Mouse (Mus musculus) cerebellum, adult (tissue): ENCODE measurements around the gene Gm28360.
"Not testable (repeated sequence)": the region's sequence is repeated elsewhere in the genome, so short reads cannot be mapped to it uniquely, and the experiment has no call there.

Source experiments
- ATAC-seq: cut with Nextera tagmentation; 2 replicates; pipeline ENCODE4 v1.9.2; 2017; ENCODE audit warnings: mild to moderate bottlenecking, moderate library complexity, mixed read lengths; ENCODE audit not compliant: insufficient number of reproducible peaks, low FRiP score, low TSS enrichment

The Gm28360 gene

DNA sequence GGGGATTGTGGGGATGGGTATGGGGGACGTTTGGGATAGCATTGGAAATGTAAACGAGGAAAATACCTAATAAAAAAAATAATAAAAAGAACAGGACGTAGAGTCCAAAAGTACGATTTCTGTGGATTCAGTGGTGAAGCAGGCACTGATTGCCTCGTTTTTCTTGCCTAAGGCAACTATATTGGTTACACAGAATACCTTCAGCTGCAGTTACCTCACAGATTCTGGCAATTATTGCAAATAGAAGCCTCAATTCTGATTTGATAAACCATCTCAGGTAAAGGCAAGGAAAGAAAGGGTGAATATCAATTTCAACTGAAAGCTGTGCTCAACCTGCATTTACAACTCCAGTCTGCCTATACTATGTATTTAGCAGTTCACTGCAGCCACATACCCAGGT, at the start of gene Gm28360:
Gm28360 (plus strand) TSS at position 301 of the 400 bp plus-strand sequence.
- not testable (repeated sequence) for ATAC-seq

DNA sequence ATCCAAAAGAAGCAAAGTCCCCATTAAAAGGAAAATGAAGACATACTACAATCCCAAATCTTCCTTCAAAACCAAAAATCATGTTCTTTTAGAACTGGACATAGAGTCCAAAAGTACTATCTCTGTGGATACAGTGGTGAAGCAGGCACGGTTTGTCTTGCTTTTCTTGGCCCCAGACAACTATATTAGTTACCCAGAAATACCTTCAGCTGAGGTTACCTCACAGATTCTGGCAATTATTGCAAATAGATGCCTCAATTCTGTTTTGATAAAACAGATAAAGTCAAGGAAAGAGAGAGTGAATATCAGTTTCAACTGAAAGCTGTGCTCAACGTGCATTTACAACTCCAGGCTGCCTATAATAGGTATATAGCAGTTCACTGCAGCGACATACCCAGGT, 49.0 kb upstream of the Gm28360 start, which contains the start of gene B020011L13Rik:
B020011L13Rik (plus strand) TSS at position 301 of the 400 bp plus-strand sequence.
- ATAC-seq, result not testable (repeated sequence)

DNA sequence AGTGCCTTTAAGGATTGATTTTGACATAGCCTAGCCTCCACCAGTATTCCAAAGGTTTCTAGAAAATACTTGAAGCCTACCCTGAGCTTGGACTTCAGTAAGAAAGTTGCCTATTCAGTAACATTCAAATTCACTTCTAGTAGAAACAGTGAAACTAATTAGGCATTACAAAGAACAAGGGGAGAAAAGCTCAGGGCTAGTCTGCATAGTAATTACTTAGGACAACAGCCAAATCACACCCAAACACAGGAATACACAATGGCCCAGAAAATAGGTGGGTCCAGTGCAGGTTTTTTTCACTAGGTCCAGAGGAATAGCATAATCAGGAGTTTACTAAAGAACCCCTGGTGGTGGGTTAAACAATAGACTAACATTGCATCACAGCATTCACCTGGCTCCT, 13.6 kb upstream of the Gm28360 start:
- ATAC-seq, result not testable (repeated sequence)

DNA sequence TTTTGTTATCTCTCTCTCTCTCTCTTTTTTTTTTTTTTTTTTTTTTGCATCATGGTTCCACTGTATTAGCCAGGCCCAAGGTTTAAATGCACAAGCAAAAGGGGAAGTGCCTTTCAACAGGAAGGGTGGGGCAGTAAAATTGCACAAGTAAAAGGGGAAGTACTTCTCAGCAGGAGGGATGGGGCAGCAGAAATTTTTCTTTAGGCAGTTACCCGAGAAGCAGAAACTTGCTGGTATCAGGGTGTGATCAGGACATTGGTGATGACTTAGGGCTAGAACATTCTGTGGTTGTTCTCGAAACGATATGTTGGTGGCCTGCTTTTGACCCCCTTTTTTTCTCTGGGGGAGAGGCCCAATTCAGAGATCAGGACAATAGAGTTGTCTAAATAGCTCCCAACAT, 21.8 kb downstream of the Gm28360 start:
- not testable (repeated sequence) for ATAC-seq
